Mouse (Mus musculus): ENCODE data around the gene Olfr137. TPM values are rescaled to one million over a fixed set of nuclear protein-coding genes. Genes with fewer than 3 reads are reported as not detected.

The Olfr137 gene
- total RNA-seq (2021): not detected
- polyA plus RNA-seq (2012; rRNA removed): not detected in 2 replicates
- long read RNA-seq: 0 reads

DNA sequence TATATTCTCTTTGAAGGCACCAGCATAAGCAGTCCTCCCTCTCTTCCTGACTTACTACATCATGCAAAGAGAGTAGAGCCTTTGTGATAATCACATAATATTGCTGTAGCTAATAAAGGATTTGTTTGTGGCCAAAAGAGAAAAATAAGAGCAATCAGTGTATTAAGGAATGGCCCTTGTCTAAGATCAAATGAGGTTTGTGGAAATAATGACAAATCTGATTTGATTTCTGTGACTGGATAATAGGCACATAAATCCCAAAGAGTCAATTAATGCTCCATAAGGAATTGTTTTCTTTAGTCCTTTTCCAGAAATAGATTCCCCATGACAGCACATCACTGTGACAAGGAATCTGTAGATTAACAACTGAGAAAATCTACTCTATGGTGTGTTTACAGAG, at the start of gene Olfr137:
TSS of gene Olfr137 (minus strand) at position 101 of the 400 bp plus-strand sequence.
- DNase-seq: no peak

DNA sequence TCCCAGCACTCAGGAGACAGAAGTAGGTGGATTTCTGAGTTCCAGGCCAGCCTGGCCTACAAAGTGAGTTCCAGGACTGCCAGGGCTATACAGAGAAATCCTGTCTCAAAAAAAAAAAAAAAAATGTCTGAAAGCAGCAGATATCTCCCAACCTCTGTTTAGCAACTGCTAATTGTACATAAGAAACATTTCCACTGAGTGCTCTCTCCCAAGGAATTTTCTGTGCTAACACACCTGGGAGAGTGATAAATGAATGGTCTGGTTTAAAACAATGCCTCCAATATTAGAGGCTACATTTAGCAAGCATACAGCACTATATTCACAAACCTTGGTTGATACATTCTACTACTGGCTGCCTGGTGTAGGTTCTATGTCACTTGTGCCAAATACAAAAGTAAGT, 22.2 kb upstream of the Olfr137 start, which contains the start of gene Olfr136:
TSS of gene Olfr136 (plus strand) at position 301 of the 400 bp plus-strand sequence.
- no peak for DNase-seq

- DNase-seq: no peak
Observed at GRCm38 (mm10) chr17:38260735-38261134, 46.6 kb downstream of the Olfr137 start, which contains the start of gene Olfr138. TSS of gene Olfr138 (plus strand) at chr17:38261035.

Other genes starting within 250 kb of the Olfr137 start
- not detected for gene Olfr129, start 247.5 kb downstream of the Olfr137 start, total RNA-seq (2021)
- gene Olfr129, start 247.5 kb downstream of the Olfr137 start, polyA plus RNA-seq (2012; rRNA removed): not detected in 2 replicates
- not detected for gene Olfr130, start 243.6 kb downstream of the Olfr137 start, total RNA-seq (2021)
- not detected in 2 replicates for gene Olfr130, start 243.6 kb downstream of the Olfr137 start, polyA plus RNA-seq (2012; rRNA removed)
- not detected for gene Olfr131, start 218.9 kb downstream of the Olfr137 start, total RNA-seq (2021)
- gene Olfr131, start 218.9 kb downstream of the Olfr137 start, polyA plus RNA-seq (2012; rRNA removed): not detected in 2 replicates
- gene Olfr132, start 173.0 kb downstream of the Olfr137 start, total RNA-seq (2021): not detected
- gene Olfr132, start 173.0 kb downstream of the Olfr137 start, polyA plus RNA-seq (2012; rRNA removed): not detected in 2 replicates
- gene Olfr133, start 162.3 kb downstream of the Olfr137 start, total RNA-seq (2021): not detected
- not detected in 2 replicates for gene Olfr133, start 162.3 kb downstream of the Olfr137 start, polyA plus RNA-seq (2012; rRNA removed)
- not detected for gene Olfr134, start 136.2 kb downstream of the Olfr137 start, total RNA-seq (2021)
- gene Olfr134, start 136.2 kb downstream of the Olfr137 start, polyA plus RNA-seq (2012; rRNA removed): not detected in 2 replicates
- gene Olfr135, start 103.2 kb downstream of the Olfr137 start, total RNA-seq (2021): not detected
- not detected in 2 replicates for gene Olfr135, start 103.2 kb downstream of the Olfr137 start, polyA plus RNA-seq (2012; rRNA removed)
- not detected for gene Olfr138, start 46.5 kb downstream of the Olfr137 start, total RNA-seq (2021)
- gene Olfr138, start 46.5 kb downstream of the Olfr137 start, polyA plus RNA-seq (2012; rRNA removed): not detected in 2 replicates
- not detected for gene Olfr136, start 22.3 kb upstream of the Olfr137 start, total RNA-seq (2021)
- not detected in 2 replicates for gene Olfr136, start 22.3 kb upstream of the Olfr137 start, polyA plus RNA-seq (2012; rRNA removed)
- not detected for gene Esp36, start 112.6 kb upstream of the Olfr137 start, total RNA-seq (2021)
- not detected in 2 replicates for gene Esp36, start 112.6 kb upstream of the Olfr137 start, polyA plus RNA-seq (2012; rRNA removed)
- not detected for gene Esp34, start 246.6 kb upstream of the Olfr137 start, total RNA-seq (2021)
- not detected in 2 replicates for gene Esp34, start 246.6 kb upstream of the Olfr137 start, polyA plus RNA-seq (2012; rRNA removed)

Data from adrenal gland, adult 2 months (tissue).